Mouse (Mus musculus) embryonic facial prominence, embryonic 10.5 days (tissue): ENCODE measurements around the gene Gfpt2. TPM values are rescaled to one million over a fixed set of nuclear protein-coding genes. Genes with fewer than 3 reads are reported as not detected.

Experiments
- DNase-seq: peaks from one replicate; pipeline ENCODE4 v3.0.0-alpha.2; 2017; ENCODE audit warnings: low spot score
- H3K27ac ChIP-seq: fragments of 300-500 bp; sonication (generic); replicated peaks from 2 replicates; pipeline ENCODE4 v1.5.1; 2016; ENCODE audit warnings: mild to moderate bottlenecking
- H3K27me3 ChIP-seq: fragments of 300-500 bp; sonication (generic); replicated peaks from 2 replicates; pipeline ENCODE4 v1.6.1; 2016; ENCODE audit warnings: low read depth, mild to moderate bottlenecking; ENCODE audit not compliant: poor library complexity, severe bottlenecking
- H3K36me3 ChIP-seq: fragments of 300-500 bp; sonication (generic); replicated peaks from 2 replicates; pipeline ENCODE4 v1.6.1; 2016; ENCODE audit warnings: mild to moderate bottlenecking, moderate library complexity
- H3K4me1 ChIP-seq: fragments of 300-500 bp; sonication (generic); 2 replicates; pipeline ENCODE4 v1.6.1; 2016
- H3K4me3 ChIP-seq: fragments of 300-500 bp; sonication (generic); 2 replicates; pipeline ENCODE4 v1.5.1; 2016; ENCODE audit warnings: mild to moderate bottlenecking, moderate library complexity
- H3K9me3 ChIP-seq: fragments of 300-500 bp; sonication (generic); 2 replicates; pipeline ENCODE4 v1.6.1; 2016; ENCODE audit warnings: mild to moderate bottlenecking
- WGBS: fragments of 180-500 bp; shearing (Covaris S2); methylation state at CpG from one replicate; pipeline ENCODE4 v1.1.7; 2016; 5-methylcytosine and 5-hydroxymethylcytosine counted together
- microRNA-seq: library from miRNA; unstranded; fragments of <30 nt; microRNA quantifications from one replicate; pipeline ENCODE4, GENCODE M21; 2017
- polyA plus RNA-seq: library from polyadenylated mRNA; unstranded; fragments of >200 nt; fragmentation: Nextera tagmentation; extraction: Ambion mirVana; gene quantifications from 2 replicates; pipeline ENCODE4 v1.2.1, GENCODE M21; 2016

Gfpt2 gene
- polyA plus RNA-seq, 1 experiment from 2014 or later: 40.5 TPM

DNA sequence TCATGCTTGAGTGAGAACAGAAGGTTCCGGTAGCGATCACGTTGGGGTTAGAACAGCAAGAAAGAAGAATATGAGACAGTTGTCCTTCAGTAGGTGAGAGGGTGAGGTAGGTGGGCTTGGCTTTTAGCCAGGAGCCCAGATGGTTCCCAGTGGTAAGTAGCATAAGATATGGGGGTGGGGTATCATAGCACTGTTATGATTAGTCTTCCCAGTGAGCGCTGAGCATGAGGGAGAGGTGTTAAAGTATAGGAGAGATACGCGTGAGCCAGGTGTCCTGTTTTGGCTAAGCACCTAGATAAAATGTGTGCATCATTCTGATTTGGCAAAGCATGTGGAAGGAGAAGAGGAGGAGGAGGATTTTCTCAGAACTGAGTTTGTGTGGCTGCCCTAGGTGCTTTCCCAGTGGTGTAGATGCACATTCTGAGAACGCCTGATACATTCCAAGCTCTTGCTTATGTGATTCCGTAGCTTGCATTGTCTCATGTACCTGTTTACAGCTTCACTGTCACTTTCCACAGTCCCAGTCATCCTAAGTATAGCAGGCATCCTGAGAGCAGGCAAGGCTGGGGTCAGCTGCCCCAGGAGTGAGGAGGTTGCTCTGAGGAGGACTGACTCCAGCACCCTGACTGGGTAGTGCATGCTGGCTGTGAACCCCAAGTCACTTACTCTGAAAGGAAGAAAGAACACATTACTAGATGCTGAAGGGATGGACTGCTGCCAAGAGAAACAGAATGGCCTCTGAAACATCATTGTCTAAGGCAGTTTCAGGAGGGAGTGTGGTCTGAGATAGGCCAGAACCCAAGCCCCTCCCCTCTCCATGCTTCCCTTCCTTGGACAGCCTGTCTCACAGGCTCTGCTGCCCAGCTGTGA lies 83.2 kb downstream of the Gfpt2 start:
- Histone ChIP-seq H3K9me3 (no peaks in the 10 kb centered on the region), H3K4me3 (no peak overlapping the region), H3K27ac (no peak overlapping the region), H3K4me1 (no peaks in the 10 kb centered on the region), H3K27me3 (no peaks in the 10 kb centered on the region), H3K36me3 (peaks cover 59% of the 10 kb centered on the region)
- DNase-seq: no peak
- 92% methylated on average over 8 of the region's 8 CpGs for WGBS

DNA sequence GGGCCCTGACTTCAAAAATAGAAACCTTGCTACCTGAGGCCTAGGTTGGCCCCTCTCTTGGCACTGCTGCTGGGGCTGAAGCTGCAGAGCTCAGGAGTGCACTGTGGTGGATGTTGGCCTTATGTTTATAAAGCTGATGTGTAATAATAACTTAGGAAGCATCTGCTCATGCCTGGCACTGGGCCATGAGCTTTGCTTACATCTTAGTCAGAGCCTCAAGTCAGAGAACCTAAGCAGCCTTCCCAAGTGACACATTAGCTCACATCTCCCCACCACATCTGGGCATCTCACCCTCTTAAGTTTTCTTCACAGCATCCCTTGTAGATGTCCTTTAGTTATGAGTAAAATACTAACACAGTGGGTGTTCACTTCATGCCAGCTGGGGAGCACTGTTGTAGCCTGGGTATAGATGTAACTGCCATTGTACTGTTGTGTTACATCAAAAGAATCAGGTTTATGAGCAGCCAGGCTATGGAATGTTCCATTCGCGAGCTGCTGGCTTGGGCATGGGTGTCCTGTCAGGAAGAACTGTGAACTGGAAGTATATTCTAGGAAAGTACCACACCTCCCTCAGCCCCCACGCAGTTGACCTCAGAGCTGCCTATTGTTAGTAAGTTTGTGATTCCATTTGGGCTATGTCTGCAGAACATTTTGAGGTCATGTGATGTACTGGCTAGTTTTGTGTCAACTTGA lies 86.1 kb downstream of the Gfpt2 start:
- no peak for DNase-seq
- H3K36me3 ChIP-seq: peaks cover 55% of the 10 kb centered on the region
- 96% methylated on average over 3 of the region's 3 CpGs for WGBS
- no peaks in the 10 kb centered on the region for H3K9me3 ChIP-seq
- H3K4me3 ChIP-seq: no peak overlapping the region
- no peaks in the 10 kb centered on the region for H3K27me3 ChIP-seq
- no peak overlapping the region for H3K27ac ChIP-seq
- no peaks in the 10 kb centered on the region for H3K4me1 ChIP-seq

DNA sequence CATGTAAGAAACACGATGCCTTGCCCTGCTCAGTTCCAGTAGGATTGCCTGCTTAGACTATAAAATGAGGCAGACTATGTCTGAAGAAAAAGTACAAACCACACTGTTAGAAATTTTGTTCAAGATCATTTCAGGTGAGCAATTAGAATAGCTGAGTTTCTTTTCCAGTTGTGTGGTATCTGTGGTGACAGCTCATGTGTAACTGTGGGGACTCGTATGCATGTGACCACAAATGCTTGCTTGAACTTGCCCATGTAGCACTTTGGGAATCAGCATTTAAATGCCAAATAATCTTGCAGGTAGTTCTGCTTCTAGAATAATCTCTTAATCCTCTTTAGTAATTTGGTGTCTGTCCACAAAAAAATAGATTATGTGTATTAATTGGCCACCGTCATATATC lies 89.4 kb downstream of the Gfpt2 start:
- Histone ChIP-seq H3K4me1 (no peaks in the 10 kb centered on the region), H3K4me3 (no peak overlapping the region), H3K9me3 (no peaks in the 10 kb centered on the region), H3K27me3 (no peaks in the 10 kb centered on the region), H3K27ac (no peak overlapping the region), H3K36me3 (peaks cover 44% of the 10 kb centered on the region)
- no peak for DNase-seq
- 91% methylated on average over 3 of the region's 3 CpGs for WGBS

Small RNAs within 50 kb of the gene (microRNA-seq; reads per million reads assigned to microRNA genes)
- not detected for gene Gm23813

Other genes starting within 250 kb of the Gfpt2 start
- not detected in 2 replicates for gene Olfr1380, start 237.3 kb upstream of the Gfpt2 start, polyA plus RNA-seq
- 5.6 and 6.0 TPM in 2 replicates for gene Flt4, start 184.9 kb upstream of the Gfpt2 start, polyA plus RNA-seq
- not detected in 2 replicates for gene Scgb3a1, start 130.6 kb upstream of the Gfpt2 start, polyA plus RNA-seq
- gene Cnot6, start 81.5 kb upstream of the Gfpt2 start, polyA plus RNA-seq: 60.7 and 61.7 TPM in 2 replicates
- gene Mapk9, start 52.6 kb downstream of the Gfpt2 start, polyA plus RNA-seq: 26.0 and 28.4 TPM in 2 replicates
- gene Rasgef1c, start 107.7 kb downstream of the Gfpt2 start, polyA plus RNA-seq: 0.19 and 0.87 TPM in 2 replicates
- 57.4 and 60.5 TPM in 2 replicates for gene Rnf130, start 231.2 kb downstream of the Gfpt2 start, polyA plus RNA-seq